Mouse (Mus musculus): ENCODE measurements around the gene Rnps1.

Gene Rnps1

DNA sequence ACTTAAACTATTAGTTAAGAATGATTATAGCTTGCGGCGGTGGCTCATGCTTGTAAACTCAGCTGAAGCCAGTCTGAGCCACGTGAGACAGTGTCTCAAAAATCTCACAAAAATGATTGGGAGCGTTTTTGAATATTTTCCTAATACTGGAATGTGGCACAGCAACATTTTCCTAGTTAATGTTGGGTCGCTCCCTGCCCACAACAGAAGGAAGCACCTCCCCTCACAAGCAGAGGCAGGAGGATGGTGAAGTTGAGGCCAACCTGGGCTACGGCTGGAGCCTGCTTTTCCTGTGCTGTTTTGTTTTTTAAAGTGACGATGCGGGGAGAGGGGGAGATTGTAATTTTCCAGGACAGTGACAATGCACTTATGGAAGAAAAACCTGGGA, 12.8 kb downstream of the Rnps1 start:
- no peak for DNase-seq (ENCODE audit: low spot score in 2 of 2)

DNA sequence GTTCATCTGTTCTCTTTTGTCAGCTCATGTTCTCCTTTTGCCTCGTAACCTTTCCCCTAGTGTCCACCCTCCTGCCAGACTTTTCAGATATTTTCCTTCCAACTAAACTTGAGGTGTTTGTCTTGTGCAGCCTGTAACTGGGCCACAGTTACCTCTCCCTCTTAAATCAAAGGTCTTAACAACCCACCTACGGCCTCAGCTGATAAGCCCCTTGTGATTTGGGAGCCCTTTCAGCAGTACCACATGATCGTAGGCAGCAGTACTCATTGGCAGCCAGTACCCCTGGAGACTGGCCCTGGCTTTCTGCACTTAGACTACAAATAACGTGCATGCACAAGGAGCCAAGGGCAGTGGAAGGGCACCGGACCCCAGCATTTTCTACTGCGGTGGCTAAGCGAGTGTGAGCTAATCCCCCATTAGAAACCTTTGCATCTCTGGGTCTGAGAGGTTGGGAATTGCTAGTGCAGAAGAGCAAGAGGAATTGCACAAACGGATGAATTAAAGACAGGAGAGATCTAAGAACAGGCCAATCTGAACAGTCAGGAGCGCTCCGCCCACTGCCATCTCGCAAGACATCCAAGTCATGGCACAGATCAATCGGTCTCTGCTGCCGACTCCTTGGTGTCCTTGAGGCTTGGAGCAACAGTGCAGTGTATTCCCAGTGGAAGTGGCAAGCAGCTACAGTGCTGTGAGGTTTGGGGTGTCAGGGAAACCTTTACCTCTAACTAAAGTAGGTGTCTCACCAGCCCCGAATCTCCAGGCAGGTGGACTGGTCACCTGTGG, 15.0 kb downstream of the Rnps1 start:
- no peak for DNase-seq (ENCODE audit: low spot score in 2 of 2)

DNA sequence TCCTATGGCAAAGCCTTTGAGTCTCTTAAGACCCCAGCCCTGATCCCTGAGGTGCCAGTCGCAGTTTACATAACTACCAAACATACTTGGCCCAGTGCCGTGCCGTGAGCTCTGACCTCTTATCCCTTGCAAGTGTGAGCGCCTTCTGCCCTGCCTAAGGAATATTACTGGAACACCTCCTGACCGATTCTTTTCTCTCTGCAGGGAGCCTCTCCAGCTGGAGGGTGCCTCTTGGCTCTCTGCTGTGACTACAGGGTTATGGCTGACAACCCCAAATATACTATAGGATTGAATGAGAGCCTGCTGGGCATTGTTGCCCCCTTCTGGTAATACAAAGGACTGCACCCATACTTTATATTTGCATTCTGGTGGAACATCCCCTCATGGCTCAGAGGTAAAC, 22.7 kb downstream of the Rnps1 start:
- DNase-seq (ENCODE audit: low spot score in 2 of 2): peak in 1 of 2 experiments; percentile 34

DNA sequence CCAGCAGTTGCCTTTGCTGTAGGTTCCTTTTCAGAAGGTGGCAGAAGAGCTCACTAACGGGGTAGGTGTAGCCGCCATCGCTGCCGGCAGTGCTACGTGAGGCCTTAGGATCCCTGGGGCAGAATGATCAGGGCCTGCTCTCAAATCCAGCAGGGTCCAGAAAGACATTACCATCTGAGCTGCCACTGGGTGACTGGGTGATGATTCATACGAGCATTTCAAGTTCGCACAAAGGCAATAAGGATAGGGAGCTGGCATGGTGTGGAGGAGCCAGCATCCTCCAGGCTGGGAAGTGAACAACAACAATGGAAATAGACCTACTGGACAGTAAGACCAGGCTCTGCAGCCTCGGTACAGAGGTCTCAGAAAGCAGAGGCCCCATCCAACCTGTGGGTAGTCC, 26.0 kb downstream of the Rnps1 start:
- peak in 1 of 2 experiments; percentile 16 for DNase-seq (ENCODE audit: low spot score in 2 of 2)

DNA sequence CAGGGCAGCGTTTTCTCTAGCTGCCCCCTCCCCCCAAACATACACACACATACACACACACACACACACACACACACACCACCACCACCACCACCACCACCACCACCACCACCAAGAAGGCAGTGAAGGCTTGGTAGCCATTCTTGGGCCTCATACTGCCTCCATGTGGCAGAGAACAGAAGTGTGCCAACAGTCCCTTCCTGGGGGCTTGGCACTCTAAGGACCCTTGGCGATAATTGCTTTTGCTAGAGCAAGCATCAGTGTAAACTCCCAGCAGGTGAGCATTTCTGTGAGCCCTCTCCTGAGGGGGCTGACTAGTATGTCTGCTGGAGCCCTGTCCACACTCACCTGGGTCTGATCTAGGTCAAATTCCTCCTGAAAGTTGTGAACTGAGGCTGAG, 26.8 kb downstream of the Rnps1 start:
- DNase-seq (ENCODE audit: low spot score in 2 of 2): peak in 1 of 2 experiments; percentile 28

DNA sequence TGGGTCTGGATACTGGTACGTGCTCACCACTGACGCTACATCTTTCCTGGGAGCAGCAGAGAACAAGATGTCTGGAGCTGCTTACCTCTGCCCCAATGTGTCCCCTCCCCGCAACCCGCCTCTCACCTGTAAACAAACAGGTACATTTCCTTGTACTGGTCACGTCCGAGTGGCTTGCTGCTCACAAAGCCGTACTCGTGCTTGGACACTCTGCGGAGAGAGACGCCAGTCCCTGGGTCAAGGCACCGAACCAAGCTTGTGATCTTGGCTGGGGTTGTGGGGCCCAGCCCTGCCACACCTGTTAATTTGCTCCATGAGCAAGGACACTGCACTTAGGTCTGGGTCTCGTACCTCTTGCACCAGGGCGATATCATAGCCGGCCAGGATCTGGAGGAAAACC, 27.7 kb downstream of the Rnps1 start:
- DNase-seq (ENCODE audit: low spot score in 2 of 2): no peak

DNA sequence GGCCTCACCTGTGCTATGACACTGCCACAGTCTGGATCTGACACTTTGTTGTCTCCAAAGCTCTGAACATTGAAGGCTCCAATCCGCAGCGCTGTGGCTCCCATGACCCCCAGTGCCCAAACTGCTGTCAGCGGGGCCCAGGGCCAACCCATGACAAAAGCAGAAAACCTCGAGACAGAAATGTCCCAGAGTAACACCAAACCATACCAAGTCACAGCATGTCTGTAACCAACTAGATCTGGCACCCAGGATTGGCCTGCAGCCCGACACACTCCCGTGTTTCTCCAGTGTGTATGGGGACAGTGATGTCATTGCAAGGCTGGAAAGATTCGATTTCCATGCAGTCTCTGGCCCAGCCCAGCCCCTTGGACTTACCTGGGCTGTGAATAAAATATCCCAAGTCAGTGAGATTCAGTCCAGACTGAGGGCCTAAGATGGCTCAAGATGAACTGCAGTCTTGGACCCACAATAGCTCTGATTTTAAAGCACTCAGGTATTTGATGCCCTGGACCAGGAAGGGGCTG, 28.3 kb downstream of the Rnps1 start, which contains the start of gene Dnase1l2:
Gene Dnase1l2, minus strand, starts transcription at position 474 of the 524 bp plus-strand sequence.
- DNase-seq (ENCODE audit: low spot score in 2 of 2): no peak

DNA sequence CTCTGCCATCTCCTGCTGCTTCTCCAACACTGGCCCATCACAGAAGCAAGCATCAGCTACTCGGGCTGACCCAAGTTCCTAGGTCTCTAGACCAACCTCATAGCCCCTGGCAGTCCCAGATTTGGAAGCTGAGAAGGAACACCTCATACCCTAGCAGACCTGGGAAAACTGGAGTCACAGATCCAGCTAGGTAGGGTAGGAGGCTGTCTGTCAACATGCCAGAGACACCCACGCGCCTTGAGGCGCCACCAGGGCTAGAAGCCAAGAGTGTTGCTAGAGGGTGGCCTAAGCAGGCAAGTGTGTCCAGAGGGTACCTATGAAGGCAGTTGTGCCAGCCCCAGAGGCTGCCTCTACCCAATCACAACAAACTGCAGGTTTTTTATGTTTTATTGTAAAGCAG, 29.0 kb downstream of the Rnps1 start:
- DNase-seq (ENCODE audit: low spot score in 2 of 2): no peak

DNA sequence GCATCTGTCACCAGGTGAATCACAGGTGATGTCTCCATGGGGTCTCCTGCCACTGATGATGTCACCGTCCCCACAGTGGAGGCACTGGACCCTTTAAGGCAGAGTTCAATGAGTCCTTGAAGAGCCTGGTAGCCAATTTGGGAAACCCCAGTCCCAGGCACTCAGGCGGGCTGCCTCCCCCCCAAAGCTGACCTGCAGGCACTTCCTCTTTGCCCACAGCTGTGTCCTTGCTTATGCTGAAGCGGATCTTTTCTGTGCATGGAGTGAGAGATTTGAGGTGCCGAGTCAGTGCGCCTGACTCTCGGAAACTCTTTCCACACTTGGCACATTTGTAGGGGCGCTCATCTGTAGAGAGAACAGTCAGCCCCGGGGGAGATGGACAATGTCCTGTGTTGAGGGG, 32.2 kb downstream of the Rnps1 start:
- DNase-seq (ENCODE audit: low spot score in 2 of 2): peak in 1 of 2 experiments; percentile 24

DNA sequence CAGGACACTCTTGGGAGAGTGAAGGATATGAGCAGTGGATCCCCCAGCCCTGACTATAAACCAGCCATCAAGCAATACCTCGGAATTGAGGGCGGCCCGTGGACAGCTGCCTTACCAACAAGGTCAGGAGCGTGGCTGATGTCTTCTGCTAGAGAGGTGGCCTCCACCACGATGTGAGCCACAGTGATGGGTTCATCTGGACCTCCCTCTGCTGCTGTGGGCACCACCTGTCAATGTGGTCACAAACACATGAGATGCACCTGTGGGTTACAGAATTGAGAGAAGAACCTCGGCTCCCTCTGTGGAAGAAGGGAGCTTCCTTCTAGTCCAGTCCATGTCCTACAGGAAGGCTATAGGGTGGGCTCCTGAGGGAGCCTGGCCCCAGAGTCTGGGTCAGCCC, 35.1 kb downstream of the Rnps1 start:
- peak in 1 of 2 experiments; percentile 13 for DNase-seq (ENCODE audit: low spot score in 2 of 2)

DNA sequence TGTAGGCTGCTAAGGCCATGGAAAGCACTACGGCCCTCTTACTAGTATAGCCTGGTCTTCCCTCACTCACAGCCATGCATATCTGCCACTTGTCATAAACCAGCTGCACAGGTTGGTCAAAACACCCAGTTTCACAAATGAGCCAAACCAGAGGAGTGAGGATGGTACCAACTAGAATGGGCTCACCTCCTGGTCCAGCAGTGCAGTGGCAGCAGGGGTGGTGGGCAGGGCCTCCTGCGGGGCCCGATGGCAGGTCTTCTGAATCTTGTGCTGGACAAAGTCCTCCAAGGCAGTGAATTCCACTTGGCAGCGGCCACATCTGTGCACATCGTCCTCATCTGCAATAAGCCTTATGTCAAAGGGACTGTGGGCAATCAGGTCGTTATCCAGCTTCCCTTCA, 36.9 kb downstream of the Rnps1 start:
- DNase-seq (ENCODE audit: low spot score in 2 of 2): peak in 1 of 2 experiments; percentile 17

DNA sequence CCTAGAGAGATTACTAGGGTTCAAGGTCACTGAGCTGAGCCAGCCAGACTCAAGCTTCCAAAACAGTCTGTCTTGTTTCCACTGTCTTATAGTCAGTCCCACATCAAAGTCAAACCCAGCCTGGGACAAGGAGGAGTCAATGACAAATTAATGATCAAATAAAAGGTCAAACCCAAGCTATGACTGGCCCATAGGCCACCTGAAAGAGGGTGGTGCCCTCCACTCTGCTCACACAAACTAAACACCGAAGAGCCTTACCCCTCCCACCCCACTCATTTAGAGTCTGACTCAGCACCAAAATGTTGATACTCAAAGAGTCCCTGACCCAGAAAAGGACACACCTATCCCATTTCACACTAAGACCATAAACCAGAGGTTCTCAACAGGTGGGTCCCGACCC, 39.0 kb downstream of the Rnps1 start:
- DNase-seq (ENCODE audit: low spot score in 2 of 2): peak in 1 of 2 experiments; percentile 20

DNA sequence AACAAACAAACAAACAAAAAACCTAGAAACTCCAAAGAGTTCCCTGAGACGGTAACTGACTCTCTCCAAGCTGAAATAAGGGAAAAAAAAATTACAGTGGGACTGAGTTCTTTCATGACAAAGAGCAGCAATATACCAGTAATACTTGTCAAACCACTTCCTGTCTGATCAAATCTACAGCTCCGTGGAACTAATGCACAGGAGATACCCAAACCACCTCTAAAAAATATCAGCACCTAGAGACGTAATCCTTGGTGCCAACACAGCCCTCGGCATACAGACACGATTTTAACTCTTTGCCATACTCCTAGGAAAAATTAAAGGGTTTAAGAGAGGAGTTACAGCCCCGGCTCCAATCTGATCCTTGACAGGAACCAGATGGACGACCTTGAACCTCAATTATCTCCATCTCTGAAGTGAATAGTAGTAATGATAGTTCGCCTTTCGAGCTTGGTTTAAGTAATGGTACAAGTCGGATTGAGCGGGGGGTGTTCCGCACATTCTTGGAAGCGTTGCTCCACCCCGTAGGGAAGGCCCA, 39.9 kb downstream of the Rnps1 start:
- DNase-seq (ENCODE audit: low spot score in 2 of 2): no peak

DNA sequence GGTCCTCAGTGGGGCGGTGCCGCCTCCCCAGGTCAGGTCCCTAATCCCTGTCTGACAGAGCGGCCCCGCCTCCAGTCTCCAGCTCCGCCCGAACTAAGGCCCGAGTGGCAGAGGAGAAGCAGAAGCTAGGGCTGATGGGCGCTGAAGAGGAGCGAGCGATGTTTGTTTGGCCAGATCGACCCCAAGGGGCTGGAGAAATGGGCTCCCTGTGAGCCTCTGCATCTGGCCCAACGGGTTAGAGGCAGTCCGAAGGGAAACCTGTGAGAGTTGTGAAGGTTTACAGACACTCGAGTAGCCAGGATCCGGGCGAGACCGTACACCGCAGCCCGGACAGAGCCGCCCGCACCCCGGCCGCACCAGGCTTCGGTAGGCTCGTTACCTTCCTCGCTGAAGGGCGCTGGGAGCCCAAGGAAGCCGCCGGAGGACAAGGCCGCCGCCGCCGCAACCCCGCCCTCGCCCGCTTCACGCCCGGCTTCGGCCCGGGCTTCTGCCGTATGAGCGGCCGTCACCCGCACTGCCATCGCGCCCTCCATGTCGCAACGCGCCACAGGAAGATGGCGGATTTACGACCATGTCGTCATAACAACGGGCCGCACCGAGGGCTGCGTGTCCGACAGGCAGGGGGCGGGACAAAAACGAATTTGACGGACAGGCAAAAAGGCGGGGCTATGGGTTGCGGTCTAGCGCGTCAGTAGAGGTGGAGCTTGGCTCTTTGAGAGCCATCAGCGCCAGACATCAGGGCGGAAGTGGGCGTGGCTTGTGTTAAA, 40.6 kb downstream of the Rnps1 start:
- peak; percentile 99 for DNase-seq (ENCODE audit: low spot score in 2 of 2)

DNA sequence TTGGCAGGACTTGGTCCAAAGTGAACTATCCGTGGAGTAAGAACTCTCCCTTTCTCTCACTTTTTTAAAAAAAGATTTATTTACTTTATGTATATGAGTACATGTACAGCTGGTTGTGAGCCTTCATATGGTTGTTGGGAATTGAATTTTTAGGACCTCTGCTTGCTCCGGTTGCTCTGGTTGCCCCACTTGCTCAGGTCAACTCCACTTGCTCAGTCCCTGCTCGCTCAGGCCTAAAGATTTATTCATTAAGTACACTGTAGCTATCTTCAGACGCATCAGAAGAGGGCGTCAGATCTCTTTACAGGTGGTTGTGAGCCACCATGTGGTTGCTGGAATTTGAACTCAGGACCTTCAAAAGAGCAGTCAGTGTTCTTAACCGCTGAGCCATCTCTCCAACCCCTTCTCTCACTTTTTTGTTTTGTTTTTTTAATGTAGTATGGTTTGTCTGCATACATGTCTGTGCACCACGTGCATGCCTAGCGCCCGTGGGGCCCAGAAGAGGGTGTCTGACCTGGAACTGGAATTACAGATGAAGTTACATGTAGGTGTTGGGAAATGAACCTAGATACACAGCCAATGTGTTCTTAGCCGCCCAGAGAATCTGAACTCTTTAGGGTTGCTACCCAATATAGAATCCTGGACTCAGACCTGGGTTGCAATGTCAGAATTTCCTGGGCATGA, 41.3 kb downstream of the Rnps1 start:
- peak; percentile 23 to 43 for DNase-seq (ENCODE audit: low spot score in 2 of 2)

DNA sequence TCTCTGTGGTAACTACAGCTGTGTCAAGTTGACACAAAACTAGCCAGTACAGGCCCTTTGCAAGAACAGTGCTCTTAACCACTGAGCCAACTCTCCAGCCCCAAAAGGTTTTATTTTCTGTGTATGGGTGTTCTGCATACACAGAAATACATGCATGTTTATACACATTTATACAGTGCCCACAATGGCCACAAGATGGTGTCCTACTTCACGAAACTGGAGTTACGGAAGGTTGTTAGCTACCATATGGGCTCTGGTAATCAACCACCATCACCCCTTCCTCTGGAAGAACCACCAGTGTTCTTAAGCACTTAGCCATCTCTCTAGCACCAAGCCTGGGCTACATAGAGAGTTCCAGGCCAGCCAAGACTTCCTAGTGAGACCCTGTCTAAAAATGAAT, 47.2 kb downstream of the Rnps1 start:
- DNase-seq (ENCODE audit: low spot score in 2 of 2): peak in 1 of 2 experiments; percentile 23

DNA sequence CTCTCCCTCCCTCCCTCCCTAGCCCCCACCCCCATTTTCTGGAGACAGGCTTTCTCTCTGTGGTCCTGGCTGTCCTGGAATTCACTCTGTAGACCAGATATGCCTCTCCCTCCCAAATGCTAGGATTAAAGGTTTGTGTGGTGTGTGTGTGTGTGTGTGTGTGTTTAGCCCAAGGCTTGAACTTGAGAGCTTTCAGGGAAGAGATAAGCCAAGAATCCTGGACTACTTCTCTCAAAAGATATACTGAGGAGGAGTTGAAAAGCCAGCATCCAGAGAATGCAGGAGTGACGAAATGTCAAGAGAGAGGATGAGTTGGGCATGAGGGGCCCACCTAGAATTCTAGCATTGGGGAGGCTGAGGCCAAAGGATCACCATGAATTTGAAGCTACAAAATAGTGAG, 48.6 kb downstream of the Rnps1 start:
- no peak for DNase-seq (ENCODE audit: low spot score in 2 of 2)

DNA sequence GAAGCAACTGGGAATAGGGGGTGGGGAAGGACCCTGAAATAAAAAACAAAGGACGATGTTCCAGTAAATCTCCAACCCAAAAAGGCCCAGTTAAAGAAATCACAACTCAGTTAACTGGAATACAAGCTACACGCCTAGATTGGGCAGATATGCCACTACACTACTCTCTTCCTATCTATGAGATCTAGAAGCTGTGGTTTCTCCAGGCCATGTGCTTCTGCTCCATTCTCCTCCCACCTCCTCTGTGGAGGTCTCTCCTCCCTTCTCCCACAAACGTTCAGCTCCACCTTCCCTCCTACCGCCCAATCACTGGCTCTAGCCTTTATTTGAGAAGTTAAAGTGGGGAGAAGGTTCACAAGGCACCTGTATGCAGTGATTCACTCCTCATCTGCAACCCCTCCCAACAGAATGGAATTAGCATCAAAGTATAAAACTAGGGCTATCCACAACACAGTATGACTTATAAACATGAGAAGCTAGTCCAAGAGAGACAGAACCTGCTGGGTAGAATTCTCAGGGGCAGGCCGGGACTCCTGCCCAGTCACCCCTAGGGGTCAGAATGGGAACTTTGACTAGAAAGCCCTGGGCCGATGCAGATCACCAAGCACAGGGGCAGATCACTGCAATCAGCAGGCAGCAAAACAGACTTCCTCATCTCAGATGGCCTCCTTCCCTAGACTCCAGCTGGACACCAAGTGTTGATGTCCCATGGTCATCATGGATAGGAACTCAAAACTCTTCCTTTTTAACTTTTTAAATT, 49.2 kb downstream of the Rnps1 start:
- peak in 1 of 2 experiments; percentile 20 for DNase-seq (ENCODE audit: low spot score in 2 of 2)

DNA sequence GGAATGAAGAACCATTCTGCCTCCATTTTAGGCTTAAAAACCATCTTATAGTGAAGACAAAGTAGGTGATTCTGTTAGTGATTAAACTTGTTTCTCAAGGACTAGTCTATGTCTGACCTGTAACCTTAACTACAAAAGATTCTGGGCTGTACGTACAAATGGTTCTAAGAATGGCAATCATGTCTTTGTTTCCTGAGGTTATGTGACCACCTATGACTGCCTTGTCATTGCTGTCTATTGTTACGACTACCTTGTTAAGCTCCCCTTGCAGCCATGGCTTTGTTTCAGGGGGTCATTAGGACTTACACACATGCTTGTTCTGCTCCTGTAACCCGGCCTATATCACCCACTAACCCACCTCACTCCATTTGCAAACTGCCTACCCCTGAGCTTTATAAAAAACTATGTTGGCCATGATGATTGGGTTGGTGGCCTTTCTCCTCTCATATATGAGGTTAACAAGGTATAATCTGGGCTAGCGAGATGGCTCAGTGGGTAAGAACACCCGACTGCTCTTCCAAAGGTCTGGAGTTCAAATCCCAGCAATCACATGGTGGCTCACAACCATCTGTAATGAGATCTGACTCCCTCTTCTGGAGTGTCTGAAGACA, 54.4 kb downstream of the Rnps1 start:
- no peak for DNase-seq (ENCODE audit: low spot score in 2 of 2)

DNA sequence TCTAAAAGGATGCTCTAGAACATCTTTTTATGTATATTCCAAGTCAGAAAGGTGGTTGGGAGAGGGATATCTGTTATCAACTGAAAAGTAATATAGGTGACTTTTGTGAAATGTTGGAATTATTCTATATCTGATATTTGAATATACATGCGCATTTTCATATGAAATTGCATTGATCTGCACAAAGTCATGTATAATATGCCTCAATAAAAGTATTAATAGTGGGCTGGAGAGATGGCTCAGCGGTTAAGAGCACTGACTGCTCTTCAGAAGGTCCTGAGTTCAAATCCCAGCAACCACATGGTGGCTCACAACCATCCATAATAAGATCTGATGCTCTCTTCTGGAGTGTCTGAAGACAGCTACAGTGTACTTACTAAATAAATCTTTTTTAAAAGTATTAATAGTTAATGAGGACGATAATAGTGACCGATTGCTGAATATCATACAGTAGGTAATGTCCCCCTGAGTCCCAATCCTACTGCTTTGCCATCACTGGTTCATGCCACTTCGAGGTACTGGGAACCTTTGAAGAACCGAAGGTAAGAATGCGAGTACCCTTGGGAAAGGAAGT, 55.1 kb downstream of the Rnps1 start:
- no peak for DNase-seq (ENCODE audit: low spot score in 2 of 2)

All from right cerebral cortex, postnatal 10 days (tissue).